Mouse (Mus musculus) cerebellum, adult 9-11 months (tissue): ENCODE data around the gene Olfr449.

ENCODE experiments used
- DNase-seq: peaks from one replicate; pipeline ENCODE4 v3.0.0; 2022

Gene Olfr449

GRCm38 (mm10) chr6:42834084-42834483, at the start of gene Olfr449:
Olfr449 (plus strand) TSS chr6:42834384.
- no peak for DNase-seq

- DNase-seq: no peak
Measured at GRCm38 (mm10) chr6:42784793-42785192, 49.4 kb upstream of the Olfr449 start, which contains the start of gene Olfr452. Olfr452 (plus strand) TSS chr6:42785093.

- no peak for DNase-seq
Measured at GRCm38 (mm10) chr6:42790247-42790948, 43.8 kb upstream of the Olfr449 start.

GRCm38 (mm10) chr6:42790949-42791556, 43.1 kb upstream of the Olfr449 start:
- DNase-seq: no peak

GRCm38 (mm10) chr6:42794982-42795381, 39.2 kb upstream of the Olfr449 start:
- no peak for DNase-seq

- no peak for DNase-seq
Measured at GRCm38 (mm10) chr6:42811639-42812038, 22.5 kb upstream of the Olfr449 start, which contains the start of gene Olfr450. Olfr450 (plus strand) TSS chr6:42811939.

- peak; percentile 6 for DNase-seq
Measured at GRCm38 (mm10) chr6:42860222-42860819, 26.1 kb downstream of the Olfr449 start.

- DNase-seq: no peak
Measured at GRCm38 (mm10) chr6:42869695-42870094, 35.5 kb downstream of the Olfr449 start.

- DNase-seq: no peak
Measured at GRCm38 (mm10) chr6:42876323-42876722, 42.1 kb downstream of the Olfr449 start.
